Mouse (Mus musculus): Measurements from ENCODE around the gene Lrrc26. TPM values are rescaled to one million over a fixed set of nuclear protein-coding genes. Genes with fewer than 3 reads are reported as not detected.
A peak's percentile ranks its signal among the peaks of the same experiment; 100 is the strongest.

Gene Lrrc26
- polyA plus RNA-seq, 1 experiment from 2014 or later = not detected

DNA sequence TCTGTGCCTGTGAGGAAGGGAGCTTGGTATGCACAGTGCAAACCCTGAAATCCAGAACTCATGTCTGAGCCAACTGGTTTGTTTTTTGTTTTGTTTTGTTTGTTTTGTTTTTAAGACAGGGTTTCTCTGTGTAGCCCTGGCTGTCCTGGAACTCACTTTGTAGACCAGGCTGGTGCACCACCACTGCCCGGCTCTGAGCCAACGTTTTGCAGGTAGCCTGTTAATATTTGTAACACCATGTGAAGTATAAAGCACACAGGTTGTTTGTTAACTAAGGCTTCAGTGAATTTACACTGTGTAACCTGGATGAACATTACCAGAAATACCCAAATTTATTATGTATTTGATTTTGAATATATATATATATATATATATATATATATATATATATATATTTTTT lies 36.3 kb downstream of the Lrrc26 start:
- Histone ChIP-seq H3K4me1 (replicated peaks; ENCODE audit: control insufficient read depth, insufficient read depth, low read length) (no peaks in the 10 kb centered on the region), H3K27me3 (ENCODE audit: control insufficient read depth, insufficient read depth, low read length) (peaks cover 12% of the 10 kb centered on the region; the same call in 1 of the 2 replicates), H3K36me3 (replicated peaks; ENCODE audit: control insufficient read depth, insufficient read depth) (no peaks in the 10 kb centered on the region), H3K9ac (no peak overlapping the region), H3K9me3 (ENCODE audit: control insufficient read depth, low read length) (no peaks in the 10 kb centered on the region), H3K4me3 (replicated peaks; ENCODE audit: low read length) (no peak overlapping the region), H3K27ac (no peak overlapping the region), H3K4me2 (replicated peaks) (no peak overlapping the region)
- no peak for DNase-seq (ENCODE audit: low spot score)
- 76% methylated on average over 2 of the region's 2 CpGs for WGBS
- no peak for ATAC-seq (ENCODE audit: low FRiP score)

DNA sequence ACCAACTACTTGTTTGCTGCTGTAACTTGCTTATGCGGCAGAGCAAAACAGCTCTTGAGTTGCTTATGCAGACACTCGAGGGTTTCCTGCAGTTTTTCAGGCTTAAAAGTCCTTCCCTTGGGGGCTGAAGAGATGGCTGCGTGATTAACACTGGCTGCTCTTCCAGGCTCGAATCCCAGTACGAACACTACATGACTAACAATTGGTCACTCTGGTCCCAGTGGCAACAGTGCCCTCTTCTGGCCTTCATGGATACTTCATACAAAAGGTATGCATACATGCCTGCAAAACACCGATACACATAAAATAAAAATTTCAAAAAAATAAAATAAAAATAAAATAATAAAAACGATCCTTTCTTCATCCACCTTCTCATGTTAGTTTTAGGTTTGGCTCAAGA lies 38.7 kb downstream of the Lrrc26 start:
- H3K9me3 ChIP-seq (ENCODE audit: control insufficient read depth, low read length) = no peaks in the 10 kb centered on the region
- H3K4me3 ChIP-seq (replicated peaks; ENCODE audit: low read length) = no peak overlapping the region
- H3K36me3 ChIP-seq (replicated peaks; ENCODE audit: control insufficient read depth, insufficient read depth) = no peaks in the 10 kb centered on the region
- ATAC-seq (ENCODE audit: low FRiP score) (no peak), DNase-seq (ENCODE audit: low spot score) (peak; percentile 49)
- no peak overlapping the region for H3K4me2 ChIP-seq (replicated peaks)
- no peaks in the 10 kb centered on the region for H3K27me3 ChIP-seq (ENCODE audit: control insufficient read depth, insufficient read depth, low read length)
- H3K4me1 ChIP-seq (replicated peaks; ENCODE audit: control insufficient read depth, insufficient read depth, low read length) = peaks cover 10% of the 10 kb centered on the region
- H3K9ac ChIP-seq = no peak overlapping the region
- no peak overlapping the region for H3K27ac ChIP-seq
- 32% methylated on average over 7 of the region's 7 CpGs for WGBS

DNA sequence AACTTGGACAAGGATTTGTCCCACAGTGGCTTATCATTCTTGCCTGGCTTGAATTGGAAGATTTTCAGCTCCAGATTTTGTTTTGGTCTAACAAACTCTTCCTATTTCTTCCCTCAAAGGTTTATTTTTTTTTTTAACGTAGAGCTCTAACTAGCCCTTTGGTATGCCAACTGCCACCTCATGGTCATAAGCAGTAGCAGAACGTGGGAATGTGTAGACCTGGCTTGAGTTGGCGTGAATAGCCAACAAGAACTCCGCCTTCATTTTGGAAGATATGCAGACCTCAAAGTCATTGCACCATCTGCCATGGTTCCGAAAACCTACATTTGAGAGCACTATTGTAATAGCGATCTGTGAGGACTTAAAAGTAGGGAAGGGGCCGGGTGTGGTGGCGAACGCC lies 41.8 kb downstream of the Lrrc26 start:
- DNase-seq (ENCODE audit: low spot score) (no peak), ATAC-seq (ENCODE audit: low FRiP score) (no peak)
- Histone ChIP-seq H3K36me3 (replicated peaks; ENCODE audit: control insufficient read depth, insufficient read depth) (peaks cover 26% of the 10 kb centered on the region), H3K27me3 (ENCODE audit: control insufficient read depth, insufficient read depth, low read length) (no peaks in the 10 kb centered on the region), H3K4me2 (replicated peaks) (peak overlapping the region; percentile 91), H3K27ac (no peak overlapping the region), H3K9me3 (ENCODE audit: control insufficient read depth, low read length) (no peaks in the 10 kb centered on the region), H3K4me1 (replicated peaks; ENCODE audit: control insufficient read depth, insufficient read depth, low read length) (peaks cover 15% of the 10 kb centered on the region), H3K4me3 (replicated peaks; ENCODE audit: low read length) (peak overlapping the region; percentile 98), H3K9ac (peak overlapping the region; percentile 97)
- 62% methylated on average over 9 of the region's 9 CpGs for WGBS

DNA sequence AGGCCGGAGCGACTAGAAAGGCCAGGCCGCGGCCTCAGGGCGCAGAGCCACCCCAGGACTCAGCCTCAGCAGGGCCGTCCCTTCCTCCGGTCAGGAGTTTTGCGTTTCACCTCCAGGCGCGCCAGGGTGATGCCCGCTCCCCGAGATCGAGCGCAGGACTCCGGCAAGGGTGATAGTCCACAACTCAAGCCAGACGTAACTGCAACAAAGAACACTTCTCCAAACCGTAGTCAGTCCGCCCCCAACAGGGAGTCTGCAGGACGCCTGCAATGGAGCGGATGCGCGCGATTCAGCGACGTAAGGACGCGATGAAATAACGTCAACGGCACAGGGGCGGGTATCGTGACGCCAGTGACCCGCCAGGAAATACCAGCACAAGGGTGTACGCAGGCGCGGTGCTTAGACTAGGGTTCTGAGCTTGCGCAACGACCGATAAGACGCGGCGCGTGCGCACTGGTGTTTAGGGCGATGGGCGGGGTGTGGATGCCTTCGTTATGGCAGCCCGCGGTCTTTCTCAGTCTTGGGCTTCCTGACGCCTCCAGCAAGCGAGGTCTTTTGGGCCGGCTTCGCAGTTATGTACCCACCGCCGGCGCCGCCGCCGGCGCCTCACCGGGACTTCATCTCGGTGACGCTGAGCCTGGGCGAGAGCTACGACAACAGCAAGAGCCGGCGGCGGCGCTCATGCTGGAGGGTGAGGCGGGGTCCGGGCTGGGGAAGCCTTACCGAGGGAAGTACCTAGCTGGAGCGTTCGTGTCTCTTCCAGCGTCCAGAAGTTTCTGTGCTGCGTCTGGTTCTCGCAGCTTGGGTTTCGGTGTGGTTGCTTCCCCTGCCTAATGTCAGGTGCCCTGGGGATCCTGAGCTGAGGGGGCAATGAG lies 42.8 kb downstream of the Lrrc26 start, which contains the start of gene Man1b1:
Man1b1 (plus strand) TSS at position 53 of the 875 bp plus-strand sequence.
- H3K4me1 ChIP-seq (replicated peaks; ENCODE audit: control insufficient read depth, insufficient read depth, low read length) = peaks cover 15% of the 10 kb centered on the region
- H3K27me3 ChIP-seq (ENCODE audit: control insufficient read depth, insufficient read depth, low read length) = no peaks in the 10 kb centered on the region
- under 1% methylated on average over 68 of the region's 78 CpGs for WGBS
- peaks cover 36% of the 10 kb centered on the region for H3K36me3 ChIP-seq (replicated peaks; ENCODE audit: control insufficient read depth, insufficient read depth)
- peak within 1 kb of the TSS; percentile 97 for H3K9ac ChIP-seq
- peak within 1 kb of the TSS; percentile 98 for H3K4me3 ChIP-seq (replicated peaks; ENCODE audit: low read length)
- H3K27ac ChIP-seq = peak within 1 kb of the TSS; percentile 94
- no peaks in the 10 kb centered on the region for H3K9me3 ChIP-seq (ENCODE audit: control insufficient read depth, low read length)
- H3K4me2 ChIP-seq (replicated peaks) = peak within 1 kb of the TSS; percentile 91
- ATAC-seq (ENCODE audit: low FRiP score) = peak; percentile 98
- DNase-seq (ENCODE audit: low spot score) = peak; percentile 100

DNA sequence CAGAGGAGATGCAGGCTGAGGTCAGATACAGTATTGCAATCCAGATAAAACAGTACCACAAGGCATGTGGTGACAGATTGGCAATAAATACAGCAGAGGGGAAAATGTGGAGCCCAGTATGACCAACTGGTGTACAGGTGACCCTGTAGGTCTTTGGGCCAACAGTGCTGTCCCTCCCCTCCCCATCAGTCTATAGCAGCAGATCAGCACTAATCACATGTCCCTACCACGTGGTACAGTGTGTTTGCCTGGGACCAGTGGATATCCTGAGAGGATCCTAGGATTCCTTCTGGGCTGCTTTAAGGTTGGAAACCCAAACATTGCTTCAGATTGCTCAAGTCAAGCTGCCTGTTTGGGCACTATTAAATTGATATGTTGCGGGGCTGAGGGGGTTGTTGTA lies 43.9 kb downstream of the Lrrc26 start:
- Histone ChIP-seq H3K4me1 (replicated peaks; ENCODE audit: control insufficient read depth, insufficient read depth, low read length) (peaks cover 15% of the 10 kb centered on the region), H3K27ac (no peak overlapping the region), H3K36me3 (replicated peaks; ENCODE audit: control insufficient read depth, insufficient read depth) (peaks cover 47% of the 10 kb centered on the region), H3K9ac (peak overlapping the region; percentile 97), H3K4me2 (replicated peaks) (peak overlapping the region; percentile 91), H3K9me3 (ENCODE audit: control insufficient read depth, low read length) (no peaks in the 10 kb centered on the region), H3K4me3 (replicated peaks; ENCODE audit: low read length) (peak overlapping the region; percentile 98), H3K27me3 (ENCODE audit: control insufficient read depth, insufficient read depth, low read length) (no peaks in the 10 kb centered on the region)
- no peak for DNase-seq (ENCODE audit: low spot score)
- no peak for ATAC-seq (ENCODE audit: low FRiP score)
- 88% methylated on average over 2 of the region's 2 CpGs for WGBS

DNA sequence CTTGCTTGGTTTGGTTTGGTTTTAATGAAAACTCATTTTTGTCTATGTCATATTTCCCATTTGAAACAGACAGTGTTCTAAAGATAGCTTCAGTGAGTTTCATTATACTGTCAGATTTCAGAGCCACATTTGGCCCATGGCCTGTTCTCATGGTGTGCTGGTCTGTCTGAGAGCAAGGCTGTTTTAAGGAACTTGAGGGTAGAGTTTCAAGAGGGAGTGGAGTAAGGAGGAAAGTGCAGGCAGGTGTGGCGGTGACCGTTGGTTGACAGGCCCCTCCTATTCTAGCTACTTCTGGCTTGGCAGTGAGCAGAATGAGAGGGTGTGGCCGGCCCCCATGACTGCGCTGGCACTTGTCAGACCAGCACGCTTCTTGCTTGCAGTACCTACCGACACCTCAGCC lies 48.6 kb downstream of the Lrrc26 start:
- H3K4me3 ChIP-seq (replicated peaks; ENCODE audit: low read length) = no peak overlapping the region
- H3K4me1 ChIP-seq (replicated peaks; ENCODE audit: control insufficient read depth, insufficient read depth, low read length) = peaks cover 7% of the 10 kb centered on the region
- H3K9ac ChIP-seq = no peak overlapping the region
- H3K36me3 ChIP-seq (replicated peaks; ENCODE audit: control insufficient read depth, insufficient read depth) = peaks cover 89% of the 10 kb centered on the region
- WGBS = 93% methylated on average over 6 of the region's 6 CpGs
- no peaks in the 10 kb centered on the region for H3K27me3 ChIP-seq (ENCODE audit: control insufficient read depth, insufficient read depth, low read length)
- H3K4me2 ChIP-seq (replicated peaks) = no peak overlapping the region
- no peak for ATAC-seq (ENCODE audit: low FRiP score)
- H3K27ac ChIP-seq = no peak overlapping the region
- DNase-seq (ENCODE audit: low spot score) = no peak
- no peaks in the 10 kb centered on the region for H3K9me3 ChIP-seq (ENCODE audit: control insufficient read depth, low read length)

Other genes with a start within 250 kb of the Lrrc26 start
- 117 and 126 TPM in 2 replicates for gene Nsmf, start 235.6 kb upstream of the Lrrc26 start, polyA plus RNA-seq (2014; fragmentation: Nextera tagmentation; extraction: Ambion mirVana)
- 0.21 TPM in 1 of 2 replicates, not detected in the other for gene Entpd8, start 209.6 kb upstream of the Lrrc26 start, polyA plus RNA-seq (2014; fragmentation: Nextera tagmentation; extraction: Ambion mirVana)
- not detected in 2 replicates for gene Noxa1, start 194.8 kb upstream of the Lrrc26 start, polyA plus RNA-seq (2014; fragmentation: Nextera tagmentation; extraction: Ambion mirVana)
- 15.6 and 19.9 TPM in 2 replicates for gene Nrarp, start 109.2 kb upstream of the Lrrc26 start, polyA plus RNA-seq (2014; fragmentation: Nextera tagmentation; extraction: Ambion mirVana)
- gene Tor4a, start 93.0 kb upstream of the Lrrc26 start, polyA plus RNA-seq (2014; fragmentation: Nextera tagmentation; extraction: Ambion mirVana) = 2.0 and 2.2 TPM in 2 replicates
- 88.0 and 91.6 TPM in 2 replicates for gene Nelfb, start 78.4 kb upstream of the Lrrc26 start, polyA plus RNA-seq (2014; fragmentation: Nextera tagmentation; extraction: Ambion mirVana)
- gene Stpg3, start 75.3 kb upstream of the Lrrc26 start, polyA plus RNA-seq (2014; fragmentation: Nextera tagmentation; extraction: Ambion mirVana) = not detected in 2 replicates
- not detected in 2 replicates for gene Fam166a, start 71.2 kb upstream of the Lrrc26 start, polyA plus RNA-seq (2014; fragmentation: Nextera tagmentation; extraction: Ambion mirVana)
- 382 and 411 TPM in 2 replicates for gene Tubb4b, start 65.2 kb upstream of the Lrrc26 start, polyA plus RNA-seq (2014; fragmentation: Nextera tagmentation; extraction: Ambion mirVana)
- gene Slc34a3, start 55.6 kb upstream of the Lrrc26 start, polyA plus RNA-seq (2014; fragmentation: Nextera tagmentation; extraction: Ambion mirVana) = not detected in 2 replicates
- not detected in 2 replicates for gene Rnf224, start 53.1 kb upstream of the Lrrc26 start, polyA plus RNA-seq (2014; fragmentation: Nextera tagmentation; extraction: Ambion mirVana)
- 166 and 177 TPM in 2 replicates for gene Rnf208, start 47.7 kb upstream of the Lrrc26 start, polyA plus RNA-seq (2014; fragmentation: Nextera tagmentation; extraction: Ambion mirVana)
- gene Cysrt1, start 47.5 kb upstream of the Lrrc26 start, polyA plus RNA-seq (2014; fragmentation: Nextera tagmentation; extraction: Ambion mirVana) = 0.59 TPM in 1 of 2 replicates, not detected in the other
- 2.9 and 5.3 TPM in 2 replicates for gene AL732309.1, start 43.1 kb upstream of the Lrrc26 start, polyA plus RNA-seq (2014; fragmentation: Nextera tagmentation; extraction: Ambion mirVana)
- gene Tmem203, start 34.5 kb upstream of the Lrrc26 start, polyA plus RNA-seq (2014; fragmentation: Nextera tagmentation; extraction: Ambion mirVana) = 9.8 and 12.5 TPM in 2 replicates
- 13.4 and 14.7 TPM in 2 replicates for gene Tprn, start 27.3 kb upstream of the Lrrc26 start, polyA plus RNA-seq (2014; fragmentation: Nextera tagmentation; extraction: Ambion mirVana)
- gene Ssna1, start 17.5 kb upstream of the Lrrc26 start, polyA plus RNA-seq (2014; fragmentation: Nextera tagmentation; extraction: Ambion mirVana) = 175 and 190 TPM in 2 replicates
- 113 and 114 TPM in 2 replicates for gene Anapc2, start 17.4 kb upstream of the Lrrc26 start, polyA plus RNA-seq (2014; fragmentation: Nextera tagmentation; extraction: Ambion mirVana)
- not detected in 2 replicates for gene Tmem210, start 1.8 kb upstream of the Lrrc26 start, polyA plus RNA-seq (2014; fragmentation: Nextera tagmentation; extraction: Ambion mirVana)
- 57.2 and 68.4 TPM in 2 replicates for gene Grin1, start 29.3 kb downstream of the Lrrc26 start, polyA plus RNA-seq (2014; fragmentation: Nextera tagmentation; extraction: Ambion mirVana)
- 51.6 and 66.0 TPM in 2 replicates for gene Man1b1, start 42.4 kb downstream of the Lrrc26 start, polyA plus RNA-seq (2014; fragmentation: Nextera tagmentation; extraction: Ambion mirVana)
- gene Dpp7, start 66.4 kb downstream of the Lrrc26 start, polyA plus RNA-seq (2014; fragmentation: Nextera tagmentation; extraction: Ambion mirVana) = 21.5 and 24.7 TPM in 2 replicates
- 6.3 and 6.8 TPM in 2 replicates for gene Uap1l1, start 75.8 kb downstream of the Lrrc26 start, polyA plus RNA-seq (2014; fragmentation: Nextera tagmentation; extraction: Ambion mirVana)
- gene Sapcd2, start 82.4 kb downstream of the Lrrc26 start, polyA plus RNA-seq (2014; fragmentation: Nextera tagmentation; extraction: Ambion mirVana) = 10.0 and 10.8 TPM in 2 replicates
- 2.6 and 3.3 TPM in 2 replicates for gene Entpd2, start 106.0 kb downstream of the Lrrc26 start, polyA plus RNA-seq (2014; fragmentation: Nextera tagmentation; extraction: Ambion mirVana)
- 365 and 378 TPM in 2 replicates for gene Npdc1, start 109.4 kb downstream of the Lrrc26 start, polyA plus RNA-seq (2014; fragmentation: Nextera tagmentation; extraction: Ambion mirVana)
- gene Fut7, start 133.4 kb downstream of the Lrrc26 start, polyA plus RNA-seq (2014; fragmentation: Nextera tagmentation; extraction: Ambion mirVana) = 0.37 TPM in 1 of 2 replicates, not detected in the other
- 15.6 and 17.3 TPM in 2 replicates for gene Abca2, start 138.8 kb downstream of the Lrrc26 start, polyA plus RNA-seq (2014; fragmentation: Nextera tagmentation; extraction: Ambion mirVana)
- 2.2 and 2.6 TPM in 2 replicates for gene Clic3, start 166.9 kb downstream of the Lrrc26 start, polyA plus RNA-seq (2014; fragmentation: Nextera tagmentation; extraction: Ambion mirVana)
- gene Paxx, start 171.2 kb downstream of the Lrrc26 start, polyA plus RNA-seq (2014; fragmentation: Nextera tagmentation; extraction: Ambion mirVana) = 93.1 and 109 TPM in 2 replicates
- gene Ptgds, start 180.1 kb downstream of the Lrrc26 start, polyA plus RNA-seq (2014; fragmentation: Nextera tagmentation; extraction: Ambion mirVana) = 230 and 390 TPM in 2 replicates
- not detected in 2 replicates for gene Lcn12, start 204.0 kb downstream of the Lrrc26 start, polyA plus RNA-seq (2014; fragmentation: Nextera tagmentation; extraction: Ambion mirVana)
- 116 and 118 TPM in 2 replicates for gene Fbxw5, start 210.8 kb downstream of the Lrrc26 start, polyA plus RNA-seq (2014; fragmentation: Nextera tagmentation; extraction: Ambion mirVana)
- 4.1 and 5.5 TPM in 2 replicates for gene C8g, start 211.8 kb downstream of the Lrrc26 start, polyA plus RNA-seq (2014; fragmentation: Nextera tagmentation; extraction: Ambion mirVana)